Comparison of ENCODE assay signal across 9 mouse cellular contexts in genomic region chr9:90115308-90115700, GRCm38 (mm10). TPM values are rescaled to one million over a fixed set of nuclear protein-coding genes. Genes with fewer than 3 reads are reported as not detected.
DNase-seq lines count a peak whose midpoint lies in the region; ATAC-seq and TF ChIP-seq lines count a peak whose summit lies in the region.
"Had no signal": no experiment of that assay in that cellular context is flagged by ENCODE, and none has a peak within 500 bp of the region (broad histone marks: within the 10 kb centered on the region; RNA-seq: fewer than 3 reads in every experiment).

No protein-coding gene starts in this region.

- in situ Hi-C loops in ES-E14 (cut with MboI; ENCODE audit: low sequenced_read_pairs in 2 of 2, unreplicated experiment in 2 of 2), result no loop called here

- no peak for ATAC-seq in heart, embryonic 12.5 days (ENCODE audit: insufficient number of reproducible peaks, low FRiP score)
- no peak for ATAC-seq in forebrain, postnatal 0 days
- ATAC-seq in liver, postnatal 0 days, result no peak

- H3K27me3 ChIP-seq in heart, embryonic 12.5 days (replicated peaks), result no peaks in the 10 kb centered on the region
- no peaks in the 10 kb centered on the region; the same call in 1 of the 2 replicates for H3K27me3 ChIP-seq in forebrain, postnatal 0 days (ENCODE audit: insufficient read depth, low read length)
- H3K27me3 ChIP-seq in liver, postnatal 0 days (ENCODE audit: insufficient read depth, low read length), result no peaks in the 10 kb centered on the region

- H3K4me3 ChIP-seq in heart, embryonic 12.5 days, result peak overlapping the region; percentile 90
- H3K4me3 ChIP-seq in ES-E14 (ENCODE audit: insufficient read depth in 1 of 2, low read depth in 1 of 2, low read length in 2 of 2, poor library complexity in 1 of 2, severe bottlenecking in 1 of 2), result peak overlapping the region in 1 of 2 experiments; percentile 68; a peak in 1 of 4 replicates
- peak overlapping the region; percentile 97 for H3K4me3 ChIP-seq in forebrain, postnatal 0 days (ENCODE audit: low read depth, low read length)
- peak overlapping the region; percentile 100 for H3K4me3 ChIP-seq in liver, postnatal 0 days (ENCODE audit: low read depth, low read length)

- TF ChIP-seq EP300 in liver, postnatal 0 days (IDR thresholded peaks at IDR 0.05; ENCODE audit: low read depth), result no peak

- no peaks in the 10 kb centered on the region for H3K9me3 ChIP-seq in heart, embryonic 12.5 days (replicated peaks)
- no peaks in the 10 kb centered on the region for H3K9me3 ChIP-seq in ES-E14 (ENCODE audit: control insufficient read depth, insufficient read depth, low read depth, low read length)
- H3K9me3 ChIP-seq in forebrain, postnatal 0 days (ENCODE audit: low read length), result no peaks in the 10 kb centered on the region
- H3K9me3 ChIP-seq in liver, postnatal 0 days (ENCODE audit: low read length), result no peaks in the 10 kb centered on the region

- no peak for TF ChIP-seq CTCF in forebrain, postnatal 0 days (IDR thresholded peaks at IDR 0.05; ENCODE audit: low read depth)
- no peak for TF ChIP-seq CTCF in liver, postnatal 0 days (IDR thresholded peaks at IDR 0.05; ENCODE audit: low read depth)

- DNase-seq in heart, adult 9 months (ENCODE audit: low spot score in 2 of 2), result no peak
- DNase-seq in ES-E14 (ENCODE audit: low read depth, low spot score), result no peak
- DNase-seq in forebrain, postnatal 0 days, result no peak
- no peak for DNase-seq in liver, postnatal 0 days
- DNase-seq in right cerebral cortex, postnatal 14 days, result no peak
- DNase-seq in gastrocnemius, adult 18-20 months (ENCODE audit: low spot score), result no peak
- no peak for DNase-seq in left cerebral cortex, adult 18-20 months (ENCODE audit: low spot score in 2 of 2)

- no peak overlapping the region for H3K9ac ChIP-seq in heart, embryonic 12.5 days
- H3K9ac ChIP-seq in ES-E14 (ENCODE audit: insufficient read depth, low read depth, low read length, poor library complexity, severe bottlenecking), result no peak overlapping the region; the same call in 1 of the 2 replicates
- H3K9ac ChIP-seq in forebrain, postnatal 0 days, result peak overlapping the region; percentile 68
- peak overlapping the region; percentile 100 for H3K9ac ChIP-seq in liver, postnatal 0 days (replicated peaks)

- peak overlapping the region; percentile 79 for H3K4me2 ChIP-seq in heart, embryonic 12.5 days
- H3K4me2 ChIP-seq in forebrain, postnatal 0 days (ENCODE audit: low read depth), result peak overlapping the region; percentile 79
- peak overlapping the region; percentile 82 for H3K4me2 ChIP-seq in liver, postnatal 0 days (ENCODE audit: low read depth, low read length)

- H3K36me3 ChIP-seq in heart, embryonic 12.5 days, result no peaks in the 10 kb centered on the region
- no peaks in the 10 kb centered on the region for H3K36me3 ChIP-seq in ES-E14 (ENCODE audit: control insufficient read depth, insufficient read depth, low read length, poor library complexity, severe bottlenecking)
- H3K36me3 ChIP-seq in forebrain, postnatal 0 days (ENCODE audit: insufficient read depth), result no peaks in the 10 kb centered on the region
- no peaks in the 10 kb centered on the region for H3K36me3 ChIP-seq in liver, postnatal 0 days (replicated peaks; ENCODE audit: insufficient read depth, low read length)

- H3K27ac ChIP-seq in heart, embryonic 12.5 days (ENCODE audit: poor library complexity, severe bottlenecking), result no peak overlapping the region
- no peak overlapping the region for H3K27ac ChIP-seq in ES-E14 (ENCODE audit: insufficient read depth, low read depth, low read length, poor library complexity, severe bottlenecking)
- peak overlapping the region; percentile 71 for H3K27ac ChIP-seq in forebrain, postnatal 0 days (ENCODE audit: low read depth, low read length)
- no peak overlapping the region for H3K27ac ChIP-seq in liver, postnatal 0 days (ENCODE audit: low read depth)

- peaks cover 7% of the 10 kb centered on the region for H3K4me1 ChIP-seq in heart, embryonic 12.5 days (replicated peaks)
- H3K4me1 ChIP-seq in ES-E14 (ENCODE audit: control insufficient read depth in 2 of 2, insufficient read depth in 2 of 2, low read length in 2 of 2, poor library complexity in 1 of 2), result peaks cover 2 to 6% of the 10 kb centered on the region in 2 experiments; a peak in 1 of 4 replicates
- H3K4me1 ChIP-seq in forebrain, postnatal 0 days (ENCODE audit: insufficient read depth), result peaks cover 19% of the 10 kb centered on the region
- H3K4me1 ChIP-seq in liver, postnatal 0 days (ENCODE audit: insufficient read depth), result peaks cover 18% of the 10 kb centered on the region

TF ChIP-seq in ES-E14, 5 proteins besides CTCF, POLR2A, EP300 and RAD21:
- no peak for TF ChIP-seq ZC3H11A (IDR thresholded peaks at IDR 0.05; ENCODE audit: borderline replicate concordance, low read depth, low read length)
- peak; percentile 59 for TF ChIP-seq ZNF384 (IDR thresholded peaks at IDR 0.05; ENCODE audit: low read depth, low read length)

RNA-seq across cellular contexts. Expression of gene Morf4l1, which starts 0.7 kb away (rescaled TPM):
- polyA plus RNA-seq in heart, embryonic 12.5 days (2016; fragmentation: Nextera tagmentation; extraction: Ambion mirVana), result 385 and 388 TPM in 2 replicates
- 139 and 201 TPM in 2 replicates for total RNA-seq in ES-E14 (2012; rRNA removed)
- total RNA-seq in forebrain, postnatal 0 days (2014; rRNA removed), result 295 and 321 TPM in 2 replicates
- polyA plus RNA-seq in forebrain, postnatal 0 days (2015; fragmentation: Nextera tagmentation; extraction: Ambion mirVana), result 636 and 638 TPM in 2 replicates
- polyA plus RNA-seq in liver, postnatal 0 days (2015; fragmentation: Nextera tagmentation; extraction: Ambion mirVana), result 129 and 135 TPM in 2 replicates
- 100 to 1,000 TPM; 168 to 191 TPM for total RNA-seq in gastrocnemius, adult 18-20 months (2021)
- 100 to 1,000 TPM; 459 to 474 TPM for total RNA-seq in left cerebral cortex, adult 18-20 months (2021)

RNA-seq across cellular contexts. Expression of gene Adamts7, which starts 47.6 kb away (rescaled TPM):
- 7.9 and 8.0 TPM in 2 replicates for polyA plus RNA-seq in heart, embryonic 12.5 days (2016; fragmentation: Nextera tagmentation; extraction: Ambion mirVana)
- 9.5 and 11.7 TPM in 2 replicates for total RNA-seq in ES-E14 (2012; rRNA removed)
- total RNA-seq in forebrain, postnatal 0 days (2014; rRNA removed), result 10.9 and 15.9 TPM in 2 replicates
- polyA plus RNA-seq in forebrain, postnatal 0 days (2015; fragmentation: Nextera tagmentation; extraction: Ambion mirVana), result 4.1 and 4.9 TPM in 2 replicates
- 1.6 and 2.0 TPM in 2 replicates for polyA plus RNA-seq in liver, postnatal 0 days (2015; fragmentation: Nextera tagmentation; extraction: Ambion mirVana)
- under 1 TPM; 0.21 to 0.23 TPM for total RNA-seq in gastrocnemius, adult 18-20 months (2021)
- under 1 TPM; 0.35 to 0.73 TPM for total RNA-seq in left cerebral cortex, adult 18-20 months (2021)
- polyA plus RNA-seq: inflammation-experienced regulatory T-cells, adult 6 months had no signal

Comparison
In these comparisons a context has a peak if more than half of its experiments do, and no peak if none do; other contexts are left out.
1. H3K9ac ChIP-seq: peak in forebrain, postnatal 0 days (single experiment) and liver, postnatal 0 days (single experiment); none in heart, embryonic 12.5 days (single experiment) and ES-E14 (single experiment).
2. Peak in every context shown above with its lines, with median percentiles within 50 percentile points of each other: H3K4me2 ChIP-seq.